Mouse (Mus musculus): ENCODE results near the gene Myl3. TPM values are rescaled to one million over a fixed set of nuclear protein-coding genes. Genes with fewer than 3 reads are reported as not detected.
A peak's percentile ranks its signal among the peaks of the same experiment; 100 is the strongest.

Gene Myl3
- polyA plus RNA-seq, 1 experiment from 2014 or later: 16.3 TPM

DNA sequence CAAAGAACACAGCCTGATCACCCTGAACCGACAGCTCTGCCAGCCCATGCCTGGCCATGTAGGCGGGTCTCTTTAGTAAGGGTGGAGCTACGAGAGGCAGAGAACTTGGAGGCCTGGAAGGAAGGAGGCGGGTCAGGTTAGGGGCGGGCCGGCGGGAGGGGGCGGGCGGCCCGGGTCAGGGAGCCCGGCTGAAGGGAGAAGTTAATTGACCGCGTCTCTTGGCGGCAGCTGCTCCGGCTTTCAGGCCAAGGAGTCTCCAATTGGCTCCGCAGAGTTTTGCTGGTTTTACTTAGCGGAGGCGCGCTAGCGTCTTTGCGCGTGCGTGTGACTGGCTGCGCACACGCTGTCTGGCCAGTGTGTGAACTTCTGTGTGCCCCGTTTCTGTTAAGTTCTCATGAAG, 9.0 kb upstream of the Myl3 start:
- peak; percentile 86 for ATAC-seq (ENCODE audit: insufficient number of reproducible peaks, low FRiP score, low TSS enrichment, low read depth)

DNA sequence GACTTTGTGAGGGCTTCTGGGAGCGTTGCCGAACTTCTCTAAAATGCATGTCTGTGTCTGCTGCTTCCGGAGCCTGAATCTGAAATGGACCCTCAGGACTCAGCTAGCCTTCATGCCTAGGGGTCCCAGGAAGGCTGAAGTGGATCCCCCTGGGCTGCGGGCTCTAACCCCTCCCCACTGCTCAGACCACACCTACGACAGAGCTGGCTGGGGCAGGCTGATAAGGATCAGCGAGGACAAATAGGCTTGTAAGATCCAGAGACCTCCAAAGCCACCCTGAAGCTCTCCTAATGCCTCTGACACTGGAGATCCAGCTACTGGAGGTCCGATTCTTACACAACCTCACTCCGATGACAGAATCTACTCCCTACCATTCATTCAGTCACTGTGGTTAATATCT, 8.6 kb upstream of the Myl3 start:
- H3K4me1 ChIP-seq: peaks cover 91% of the 10 kb centered on the region
- H3K9ac ChIP-seq: no peak overlapping the region
- 0 out of 2 replicates have a peak, but pooled peaks cover 12% of the 10 kb centered on the region for H3K36me3 ChIP-seq
- H3K4me3 ChIP-seq: peak overlapping the region; percentile 33
- H3K27ac ChIP-seq: peak overlapping the region; percentile 80
- H3K4me2 ChIP-seq: peak overlapping the region; percentile 58
- WGBS: 7% methylated on average over 8 of the region's 8 CpGs
- peaks cover 11% of the 10 kb centered on the region; the same call in 1 of the 2 replicates for H3K27me3 ChIP-seq
- no peak for ATAC-seq (ENCODE audit: insufficient number of reproducible peaks, low FRiP score, low TSS enrichment, low read depth)
- H3K9me3 ChIP-seq: no peaks in the 10 kb centered on the region

More for the DNA sequence above, 9.0 kb upstream of the Myl3 start:
- H3K27ac ChIP-seq: peak overlapping the region; percentile 80
- H3K4me1 ChIP-seq: peaks cover 93% of the 10 kb centered on the region
- under 1% methylated on average over 26 of the region's 26 CpGs for WGBS
- H3K4me2 ChIP-seq: peak overlapping the region; percentile 58
- H3K27me3 ChIP-seq: peaks cover 13% of the 10 kb centered on the region
- peak overlapping the region; percentile 33 for H3K4me3 ChIP-seq
- H3K36me3 ChIP-seq: peaks cover 17% of the 10 kb centered on the region; the same call in 1 of the 2 replicates
- H3K9ac ChIP-seq: no peak overlapping the region
- no peaks in the 10 kb centered on the region for H3K9me3 ChIP-seq

DNA sequence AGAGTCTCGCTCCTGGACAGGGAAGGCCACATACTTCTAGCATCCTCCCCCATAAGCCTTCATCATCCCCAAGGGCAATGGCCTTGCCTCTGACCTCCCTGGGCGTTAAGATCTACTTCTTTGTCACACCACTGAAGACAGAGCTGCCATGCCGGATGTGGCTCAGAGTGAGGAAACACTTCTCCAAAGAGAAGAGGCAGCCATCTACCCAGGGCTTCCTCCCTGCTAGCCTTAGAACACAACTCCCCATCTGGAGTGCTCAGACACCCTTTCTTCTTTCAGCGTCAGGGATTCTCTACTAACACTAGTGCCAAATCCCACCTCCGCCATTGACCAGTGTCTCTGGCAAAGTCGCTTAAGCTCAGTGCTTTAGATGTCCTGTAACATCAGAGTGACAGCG, 7.5 kb upstream of the Myl3 start:
- H3K9me3 ChIP-seq: no peaks in the 10 kb centered on the region
- WGBS: 75% methylated on average over 7 of the region's 7 CpGs
- no peak for ATAC-seq (ENCODE audit: insufficient number of reproducible peaks, low FRiP score, low TSS enrichment, low read depth)
- 0 out of 2 replicates have a peak, but pooled peaks cover 4% of the 10 kb centered on the region for H3K36me3 ChIP-seq
- no peak overlapping the region for H3K4me2 ChIP-seq
- no peak overlapping the region for H3K4me3 ChIP-seq
- H3K27me3 ChIP-seq: peaks cover 4% of the 10 kb centered on the region; the same call in 1 of the 2 replicates
- H3K4me1 ChIP-seq: peaks cover 88% of the 10 kb centered on the region
- H3K9ac ChIP-seq: no peak overlapping the region
- no peak overlapping the region for H3K27ac ChIP-seq

DNA sequence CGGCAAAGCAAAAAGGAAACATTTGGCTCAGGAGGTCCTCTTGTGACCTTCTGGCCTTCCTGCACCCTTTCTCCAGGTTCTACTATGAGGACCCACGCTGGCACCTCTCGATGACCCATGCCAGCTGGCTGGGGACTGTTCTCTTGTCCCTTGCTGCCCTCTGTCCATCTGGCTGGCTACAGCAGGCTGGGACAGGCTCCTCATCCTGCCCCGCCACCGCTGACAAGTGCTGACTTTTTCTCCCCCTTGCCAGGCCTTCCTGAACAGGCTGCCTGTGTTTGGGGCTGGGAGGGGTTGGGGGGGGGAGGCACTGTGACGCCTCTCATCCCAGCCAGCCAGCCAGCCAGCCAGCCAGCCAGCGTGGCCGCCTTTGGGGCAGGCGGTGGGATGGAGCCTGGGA, 5.3 kb upstream of the Myl3 start:
- WGBS: 24% methylated on average over 9 of the region's 9 CpGs
- H3K4me1 ChIP-seq: peaks cover 87% of the 10 kb centered on the region
- peak overlapping the region; percentile 74 for H3K27ac ChIP-seq
- H3K36me3 ChIP-seq: no peaks in the 10 kb centered on the region; the same call in 1 of the 2 replicates
- H3K9ac ChIP-seq: no peak overlapping the region
- 0 out of 2 replicates have a peak, but pooled peaks cover 6% of the 10 kb centered on the region for H3K27me3 ChIP-seq
- 0 out of 2 replicates have a peak overlapping the region, but pooled peaks have one; percentile 1 for H3K4me3 ChIP-seq
- no peaks in the 10 kb centered on the region for H3K9me3 ChIP-seq
- no peak for ATAC-seq (ENCODE audit: insufficient number of reproducible peaks, low FRiP score, low TSS enrichment, low read depth)
- peak overlapping the region; percentile 24 for H3K4me2 ChIP-seq

DNA sequence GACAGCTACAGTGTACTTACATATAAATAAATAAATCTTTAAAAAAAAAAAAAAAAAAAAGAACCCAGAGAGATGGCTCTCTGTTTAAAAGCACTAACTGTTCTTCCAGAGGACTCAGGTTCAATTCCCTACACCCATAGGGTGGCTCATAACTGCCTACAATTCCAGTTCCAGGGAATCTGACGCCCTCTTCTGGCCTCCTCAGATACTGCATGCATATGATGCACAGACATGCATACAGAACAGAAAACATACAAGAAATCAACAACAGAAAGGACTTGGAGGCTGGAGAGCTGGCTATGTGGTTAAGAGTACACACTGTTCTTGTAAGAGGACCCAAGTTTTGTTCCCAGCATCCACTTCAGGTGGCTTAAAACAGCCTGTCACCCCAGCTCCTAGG, 3.6 kb upstream of the Myl3 start:
- Histone ChIP-seq H3K9ac (no peak overlapping the region), H3K27me3 (peaks cover 9% of the 10 kb centered on the region; the same call in 1 of the 2 replicates), H3K4me3 (0 out of 2 replicates have a peak overlapping the region, but pooled peaks have one; percentile 81)

DNA sequence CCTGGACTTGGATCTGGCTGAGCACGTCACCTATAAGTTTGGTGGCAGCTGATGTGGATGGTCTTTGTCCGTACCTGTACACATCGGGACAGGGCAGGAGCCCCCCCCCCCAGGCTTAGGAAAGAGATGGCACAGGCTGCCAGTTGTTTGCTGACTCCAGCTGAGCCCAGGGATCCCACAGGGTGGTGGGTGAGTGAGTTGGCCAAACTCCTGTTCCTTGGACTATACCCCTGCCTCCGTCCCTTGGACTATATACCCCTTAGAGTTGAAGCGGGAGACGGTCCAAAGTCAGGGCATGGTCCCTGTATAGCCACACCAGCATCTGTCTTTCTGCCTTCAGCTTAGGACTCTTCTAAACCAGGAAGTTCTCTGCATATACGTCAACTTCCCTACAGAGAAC, 1.7 kb upstream of the Myl3 start:
- peaks cover 69% of the 10 kb centered on the region for H3K4me1 ChIP-seq
- no peak overlapping the region for H3K27ac ChIP-seq
- WGBS: 83% methylated on average over 7 of the region's 7 CpGs
- no peaks in the 10 kb centered on the region for H3K9me3 ChIP-seq
- no peak for ATAC-seq (ENCODE audit: insufficient number of reproducible peaks, low FRiP score, low TSS enrichment, low read depth)
- peaks cover 19% of the 10 kb centered on the region for H3K27me3 ChIP-seq
- no peaks in the 10 kb centered on the region; the same call in 1 of the 2 replicates for H3K36me3 ChIP-seq
- peak overlapping the region; percentile 81 for H3K4me3 ChIP-seq
- peak overlapping the region; percentile 74 for H3K4me2 ChIP-seq
- no peak overlapping the region for H3K9ac ChIP-seq

More for the DNA sequence above, 3.6 kb upstream of the Myl3 start:
- Histone ChIP-seq H3K36me3 (no peaks in the 10 kb centered on the region; the same call in 1 of the 2 replicates), H3K9me3 (no peaks in the 10 kb centered on the region), H3K27ac (no peak overlapping the region), H3K4me2 (no peak overlapping the region), H3K4me1 (peaks cover 81% of the 10 kb centered on the region)
- no peak for ATAC-seq (ENCODE audit: insufficient number of reproducible peaks, low FRiP score, low TSS enrichment, low read depth)
- WGBS: 31% methylated on average over 1 of the region's 1 CpGs

DNA sequence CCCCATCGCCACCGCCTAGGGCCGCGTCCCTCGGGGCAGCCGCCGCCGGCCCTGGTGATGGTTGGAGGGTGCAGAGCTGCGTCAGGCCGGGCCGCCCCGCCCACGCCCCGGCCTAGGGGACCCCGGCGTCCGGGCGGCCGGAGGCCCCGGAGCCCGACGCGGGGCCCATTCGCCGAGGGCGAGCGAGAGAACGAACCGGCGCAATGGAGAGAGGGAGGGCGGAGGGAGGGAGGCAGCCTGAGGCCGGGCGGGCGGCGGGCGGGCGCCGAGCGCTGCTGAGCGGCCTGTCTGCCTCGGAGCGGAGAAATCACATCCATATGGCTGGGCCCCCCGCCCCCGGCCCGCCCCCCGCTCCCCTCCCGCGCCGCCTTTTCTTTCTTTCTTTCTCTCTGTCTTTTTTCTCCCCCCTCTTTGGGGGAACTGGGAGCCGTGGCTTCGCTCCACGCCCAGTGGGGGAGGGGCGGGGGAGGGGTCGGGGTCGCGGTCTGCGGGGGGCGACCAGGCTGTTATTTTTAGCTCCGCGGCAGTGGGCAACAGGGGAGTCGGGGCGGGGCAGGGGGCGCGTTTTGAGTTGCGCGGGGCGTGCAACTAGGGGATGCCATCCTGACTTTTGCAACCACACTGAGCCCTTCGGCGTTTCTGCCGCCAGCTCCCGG, 762 bp downstream of the Myl3 start:
- WGBS: under 1% methylated on average over 46 of the region's 71 CpGs
- H3K36me3 ChIP-seq: no peaks in the 10 kb centered on the region; the same call in 1 of the 2 replicates
- no peaks in the 10 kb centered on the region for H3K9me3 ChIP-seq
- peak overlapping the region; percentile 85 for H3K9ac ChIP-seq
- peak overlapping the region; percentile 74 for H3K4me2 ChIP-seq
- peaks cover 26% of the 10 kb centered on the region for H3K27me3 ChIP-seq
- peak overlapping the region; percentile 81 for H3K4me3 ChIP-seq
- peak overlapping the region; percentile 95 for H3K27ac ChIP-seq
- peaks cover 64% of the 10 kb centered on the region for H3K4me1 ChIP-seq
- peak; percentile 76 for ATAC-seq (ENCODE audit: insufficient number of reproducible peaks, low FRiP score, low TSS enrichment, low read depth)

DNA sequence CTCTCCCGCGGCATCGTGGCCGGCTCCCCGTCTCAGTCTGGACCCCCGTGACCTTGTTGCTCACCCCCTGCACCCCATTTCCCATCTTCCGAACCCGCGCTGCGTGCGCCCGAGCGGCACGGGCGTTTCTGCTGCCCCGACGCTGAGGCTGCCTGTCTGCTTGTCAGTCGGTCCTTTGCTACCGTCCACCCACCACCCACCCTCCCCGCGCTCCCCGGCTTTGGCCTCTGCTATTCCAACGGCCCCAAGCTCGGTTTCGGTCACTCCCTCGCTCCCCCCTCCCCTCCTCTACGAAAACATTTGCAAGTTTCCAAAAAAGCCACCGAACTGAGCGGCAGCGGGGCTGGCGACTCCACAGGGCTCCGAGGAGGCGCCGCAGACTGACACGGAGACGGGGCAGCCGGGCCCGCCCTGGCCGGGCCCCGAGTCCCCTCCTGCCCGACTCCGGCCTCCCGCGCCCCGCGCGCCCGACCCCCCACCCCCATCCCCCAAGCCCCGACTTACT, 1.3 kb downstream of the Myl3 start:
- Histone ChIP-seq H3K9me3 (no peaks in the 10 kb centered on the region), H3K27me3 (peaks cover 26% of the 10 kb centered on the region), H3K4me1 (peaks cover 63% of the 10 kb centered on the region), H3K9ac (peak overlapping the region; percentile 85), H3K27ac (peak overlapping the region; percentile 95), H3K4me2 (peak overlapping the region; percentile 74), H3K36me3 (no peaks in the 10 kb centered on the region; the same call in 1 of the 2 replicates), H3K4me3 (peak overlapping the region; percentile 81)
- under 1% methylated on average over 44 of the region's 49 CpGs for WGBS
- peak; percentile 17 for ATAC-seq (ENCODE audit: insufficient number of reproducible peaks, low FRiP score, low TSS enrichment, low read depth)

DNA sequence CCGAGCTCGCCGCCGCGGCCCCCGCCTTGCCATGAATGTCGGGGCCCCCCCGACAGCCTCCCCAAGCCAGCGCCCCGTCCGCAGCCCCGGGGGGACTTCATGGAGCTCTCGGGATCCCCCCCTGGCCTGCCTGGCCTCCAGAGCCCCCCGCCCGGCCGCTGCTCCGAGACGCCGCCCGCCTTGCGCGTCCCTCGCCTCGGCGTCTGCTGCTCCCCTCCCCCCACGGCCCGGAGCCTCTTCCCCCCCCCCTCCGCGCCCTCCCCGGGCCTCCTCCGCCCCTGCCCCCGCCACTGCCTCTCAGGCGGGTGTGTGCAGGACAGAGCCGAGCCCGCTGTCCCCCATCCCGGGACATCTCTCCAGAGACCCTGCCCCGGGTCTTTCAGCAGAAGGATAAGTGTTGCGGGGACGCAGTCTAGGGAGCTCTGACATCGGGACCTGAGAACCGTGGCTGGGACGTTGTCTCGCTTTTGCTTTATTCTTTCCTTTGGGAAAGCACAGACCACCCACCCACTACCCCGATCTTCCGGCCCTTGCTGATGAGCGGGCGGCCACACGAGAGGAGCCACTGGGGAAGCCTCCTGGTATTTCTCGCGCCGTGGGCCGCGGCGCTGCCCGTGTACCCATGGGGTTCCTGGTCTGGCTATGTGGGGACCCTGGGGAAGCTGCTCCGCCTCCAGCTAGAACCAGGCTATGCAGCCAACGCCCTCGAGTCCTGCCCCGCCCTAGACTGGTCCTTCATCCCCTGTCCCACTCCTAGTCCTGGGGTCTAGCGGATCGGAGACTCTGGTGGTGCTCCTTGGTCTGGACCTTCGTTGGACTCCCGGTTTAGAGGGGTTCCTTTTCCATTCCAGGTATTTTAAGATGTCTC, 2.0 kb downstream of the Myl3 start:
- Histone ChIP-seq H3K9ac (peak overlapping the region; percentile 85), H3K4me2 (peak overlapping the region; percentile 74), H3K36me3 (no peaks in the 10 kb centered on the region; the same call in 1 of the 2 replicates), H3K27ac (peak overlapping the region; percentile 95), H3K4me3 (peak overlapping the region; percentile 81), H3K27me3 (peaks cover 26% of the 10 kb centered on the region), H3K4me1 (peaks cover 60% of the 10 kb centered on the region), H3K9me3 (no peaks in the 10 kb centered on the region)
- 2% methylated on average over 55 of the region's 63 CpGs for WGBS
- ATAC-seq (ENCODE audit: insufficient number of reproducible peaks, low FRiP score, low TSS enrichment, low read depth): 0 out of 2 replicates have a peak, but pooled peaks have one; percentile 7

DNA sequence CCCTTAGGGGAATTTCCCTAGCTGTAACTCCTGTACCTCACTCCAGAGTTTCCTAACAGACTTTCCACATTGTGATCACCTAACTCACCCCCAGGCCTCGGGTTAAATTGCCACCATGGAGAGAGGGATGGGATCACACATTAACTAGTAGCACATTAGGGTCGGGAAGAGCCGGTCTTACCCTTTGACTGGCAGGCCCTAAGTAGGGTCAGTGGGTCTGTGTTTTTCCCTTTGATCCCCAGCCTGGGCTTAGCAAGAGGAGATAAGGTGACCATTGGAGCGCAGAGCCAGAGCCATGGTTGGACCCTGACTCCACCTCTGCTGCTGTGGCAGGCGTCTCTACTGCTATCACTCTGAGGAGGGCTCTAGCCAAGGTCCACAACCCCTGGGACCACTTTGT, 4.1 kb downstream of the Myl3 start:
- peaks cover 20% of the 10 kb centered on the region for H3K27me3 ChIP-seq

DNA sequence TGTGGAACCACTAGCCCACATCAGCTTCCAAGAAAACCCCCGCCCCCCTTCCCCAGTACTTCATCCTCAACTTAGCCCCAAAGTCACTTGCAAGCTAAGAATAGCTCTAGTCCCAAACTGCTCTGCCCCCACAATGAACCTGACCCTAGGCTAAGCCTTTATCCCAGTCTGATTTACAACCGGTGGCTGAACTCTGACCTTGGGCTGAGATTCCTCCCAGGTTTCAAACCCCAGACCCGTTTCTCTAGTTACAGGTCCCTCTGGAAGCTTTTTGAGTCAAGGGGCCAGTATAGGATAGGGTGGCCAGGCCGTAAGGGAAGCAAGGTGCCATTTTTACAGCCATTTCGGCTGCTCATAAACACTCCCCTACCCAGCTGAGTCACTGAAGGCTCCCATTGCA, 4.6 kb downstream of the Myl3 start:
- ATAC-seq (ENCODE audit: insufficient number of reproducible peaks, low FRiP score, low TSS enrichment, low read depth): no peak
- peaks cover 65% of the 10 kb centered on the region for H3K4me1 ChIP-seq
- no peak overlapping the region for H3K27ac ChIP-seq

More for the DNA sequence above, 4.1 kb downstream of the Myl3 start:
- no peak overlapping the region for H3K27ac ChIP-seq
- no peaks in the 10 kb centered on the region for H3K36me3 ChIP-seq
- peaks cover 65% of the 10 kb centered on the region for H3K4me1 ChIP-seq
- no peak overlapping the region for H3K4me3 ChIP-seq
- ATAC-seq (ENCODE audit: insufficient number of reproducible peaks, low FRiP score, low TSS enrichment, low read depth): no peak
- H3K9ac ChIP-seq: no peak overlapping the region
- 40% methylated on average over 5 of the region's 5 CpGs for WGBS
- H3K9me3 ChIP-seq: no peaks in the 10 kb centered on the region
- H3K4me2 ChIP-seq: no peak overlapping the region

More for the DNA sequence above, 4.6 kb downstream of the Myl3 start:
- H3K9me3 ChIP-seq: no peaks in the 10 kb centered on the region
- peaks cover 20% of the 10 kb centered on the region for H3K27me3 ChIP-seq
- no peaks in the 10 kb centered on the region for H3K36me3 ChIP-seq
- H3K4me3 ChIP-seq: no peak overlapping the region
- H3K9ac ChIP-seq: no peak overlapping the region
- 24% methylated on average over 5 of the region's 5 CpGs for WGBS
- no peak overlapping the region for H3K4me2 ChIP-seq
